Mouse (Mus musculus) WW6 (cell line): ENCODE data around the gene Cep57l1.

Experiments used
- DNase-seq: peaks from one replicate; pipeline ENCODE4 v3.0.0-alpha.2; 2013; ENCODE audit warnings: low read depth, low spot score

Gene Cep57l1

DNA sequence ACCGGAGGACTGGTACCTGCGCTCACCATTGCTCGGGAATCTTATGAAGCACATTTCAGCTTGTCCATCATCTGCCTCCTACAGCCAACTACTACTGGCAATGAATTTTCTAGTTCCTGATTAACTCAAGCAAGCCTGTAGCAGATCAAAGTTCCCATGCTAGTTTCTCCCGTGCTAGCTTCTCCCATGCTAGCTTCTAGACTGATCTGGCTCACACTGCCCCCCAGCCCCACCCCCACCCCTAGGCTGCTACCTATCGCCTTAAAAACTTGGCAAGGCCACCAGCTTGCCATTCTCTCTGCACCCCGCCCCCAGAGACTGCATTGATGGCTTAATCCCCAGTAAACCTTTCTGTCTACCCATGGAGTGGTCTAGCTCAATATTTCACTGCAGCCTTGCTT lies 133.0 kb downstream of the Cep57l1 start:
- no peak for DNase-seq

DNA sequence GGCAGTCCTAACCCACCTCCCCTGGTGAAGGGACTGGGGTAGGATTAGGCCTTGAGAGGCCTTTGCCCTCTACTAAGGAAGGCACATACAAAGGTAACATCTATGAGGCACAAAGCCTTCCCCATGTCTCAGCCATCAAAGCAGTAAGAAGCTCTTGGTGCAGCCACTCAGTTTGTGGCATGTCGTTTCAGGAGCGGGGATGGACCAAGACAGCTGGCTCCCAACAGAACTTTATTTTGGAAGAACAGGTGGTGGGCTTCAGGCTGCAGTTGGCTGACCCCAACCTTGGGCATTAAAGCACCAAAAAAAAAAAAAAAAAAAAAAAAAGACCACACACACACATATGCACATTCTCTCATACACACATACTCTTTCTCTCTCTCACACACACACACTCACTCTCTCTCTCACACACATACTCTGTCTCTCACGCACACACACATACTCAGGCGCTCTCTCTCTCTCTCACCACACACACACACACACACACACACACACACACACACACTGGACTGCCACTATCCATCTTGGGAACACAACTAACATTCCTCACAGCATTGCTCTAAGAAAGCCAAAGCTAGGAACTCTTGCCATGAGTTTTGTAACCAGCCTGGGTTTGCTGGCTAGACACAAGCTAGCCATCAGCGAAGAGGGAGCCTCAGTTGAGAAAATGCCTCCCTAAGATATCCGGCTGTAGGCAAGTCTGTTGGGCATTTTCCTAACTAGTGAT lies 133.7 kb downstream of the Cep57l1 start:
- no peak for DNase-seq

GRCm38 (mm10) chr10:41675243-41675642 lies 134.4 kb downstream of the Cep57l1 start:
- no peak for DNase-seq

DNA sequence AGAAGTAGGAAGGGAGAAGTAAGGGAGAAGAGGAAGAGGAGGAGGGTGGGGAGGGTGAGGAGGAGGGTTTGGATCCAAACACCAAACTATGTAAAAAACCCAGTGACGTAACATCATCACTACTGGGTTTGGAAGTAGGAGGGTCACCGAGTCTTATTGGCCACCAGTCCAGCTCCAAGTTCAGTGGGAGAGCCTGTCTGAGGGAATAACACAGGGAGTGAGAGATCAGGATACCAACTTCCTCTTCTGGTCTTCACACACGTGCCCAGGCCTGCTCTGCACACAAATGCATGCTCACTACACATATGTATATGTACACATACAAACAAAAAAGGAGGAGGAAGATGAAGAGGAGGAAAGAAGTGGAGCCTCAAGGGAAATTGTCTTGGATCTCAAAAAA lies 135.3 kb downstream of the Cep57l1 start:
- no peak for DNase-seq

DNA sequence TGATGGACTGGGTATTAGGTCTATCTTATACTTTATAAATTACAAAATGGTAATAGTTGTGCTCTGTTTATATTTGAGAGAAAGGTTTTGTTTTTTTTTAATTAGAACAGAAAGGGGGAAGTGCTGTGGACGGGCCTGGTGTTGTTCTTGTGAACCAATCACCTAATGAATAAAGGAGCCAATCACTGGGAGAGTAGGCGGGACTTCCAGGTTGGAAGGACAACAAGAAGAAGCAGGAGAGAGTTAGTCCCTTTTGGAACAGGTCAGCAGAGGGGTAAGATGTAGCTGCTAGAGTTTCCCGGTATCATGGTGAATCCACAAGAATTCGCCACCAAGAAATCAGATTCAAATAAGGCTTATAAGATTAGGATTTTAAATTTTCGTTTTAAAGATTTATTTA lies 139.5 kb downstream of the Cep57l1 start:
- no peak for DNase-seq
